Mouse (Mus musculus): ENCODE results near the gene Lypd5.
A peak's percentile ranks its signal among the peaks of the same experiment; 100 is the strongest.

Gene Lypd5

GRCm38 (mm10) chr7:24387059-24387556, 38.1 kb downstream of the Lypd5 start:
- no peak for DNase-seq

GRCm38 (mm10) chr7:24389516-24390187, 40.7 kb downstream of the Lypd5 start:
- no peak for DNase-seq

- DNase-seq = no peak
Observed at GRCm38 (mm10) chr7:24390512-24390911, 41.5 kb downstream of the Lypd5 start.

GRCm38 (mm10) chr7:24391077-24391476, 42.1 kb downstream of the Lypd5 start:
- no peak for DNase-seq

- DNase-seq = no peak
Observed at GRCm38 (mm10) chr7:24391687-24392086, 42.7 kb downstream of the Lypd5 start.

GRCm38 (mm10) chr7:24394054-24394453, 45.1 kb downstream of the Lypd5 start:
- DNase-seq = no peak

- no peak for DNase-seq
Observed at GRCm38 (mm10) chr7:24394475-24395161, 45.6 kb downstream of the Lypd5 start.

- DNase-seq = no peak
Observed at GRCm38 (mm10) chr7:24396832-24397231, 47.8 kb downstream of the Lypd5 start.

- no peak for DNase-seq
Observed at GRCm38 (mm10) chr7:24398364-24398913, 49.4 kb downstream of the Lypd5 start.

GRCm38 (mm10) chr7:24399256-24400081, 50.5 kb downstream of the Lypd5 start, which contains the start of gene Smg9:
Gene Smg9, plus strand, starts transcription at chr7:24399619.
- DNase-seq = peak; percentile 99

GRCm38 (mm10) chr7:24400082-24400452, 51.1 kb downstream of the Lypd5 start:
- DNase-seq = no peak

- DNase-seq = peak; percentile 28
Observed at GRCm38 (mm10) chr7:24400489-24400888, 51.5 kb downstream of the Lypd5 start.

- no peak for DNase-seq
Observed at GRCm38 (mm10) chr7:24402851-24403250, 53.9 kb downstream of the Lypd5 start.
